Mouse (Mus musculus) lung, embryonic 15.5 days (tissue): ENCODE data around the gene Wrap53. TPM values are rescaled to one million over a fixed set of nuclear protein-coding genes. Genes with fewer than 3 reads are reported as not detected.

ENCODE experiments used
- ATAC-seq: fragments of 200-750 bp; cut with Nextera tagmentation; 2 replicates; pipeline ENCODE4 v1.8.0; 2017; ENCODE audit warnings: moderate number of reproducible peaks, borderline replicate concordance; ENCODE audit not compliant: low FRiP score, low TSS enrichment; ENCODE audit errors: extremely low read depth
- H3K27ac ChIP-seq: fragments of 300-500 bp; sonication (generic); 2 replicates; pipeline ENCODE4 v1.5.1; 2015; ENCODE audit warnings: moderate library complexity, mild to moderate bottlenecking, inconsistent platforms
- H3K27me3 ChIP-seq: fragments of 300-500 bp; sonication (generic); 2 replicates; pipeline ENCODE4 v1.6.1; 2015; ENCODE audit warnings: inconsistent platforms
- H3K36me3 ChIP-seq: fragments of 300-500 bp; sonication (generic); 2 replicates; pipeline ENCODE4 v1.6.1; 2015; ENCODE audit warnings: inconsistent platforms
- H3K4me1 ChIP-seq: fragments of 300-500 bp; sonication (generic); 2 replicates; pipeline ENCODE4 v1.6.1; 2015; ENCODE audit warnings: inconsistent platforms
- H3K4me2 ChIP-seq: fragments of 300-500 bp; sonication (generic); 2 replicates; pipeline ENCODE4 v1.6.1; 2015; ENCODE audit warnings: inconsistent platforms, mild to moderate bottlenecking, moderate library complexity
- H3K4me3 ChIP-seq: fragments of 300-500 bp; sonication (generic); 2 replicates; pipeline ENCODE4 v1.5.1; 2015; ENCODE audit warnings: mild to moderate bottlenecking, inconsistent platforms
- H3K9ac ChIP-seq: fragments of 300-500 bp; sonication (generic); 2 replicates; pipeline ENCODE4 v1.6.1; 2015; ENCODE audit warnings: inconsistent platforms
- H3K9me3 ChIP-seq: fragments of 300-500 bp; sonication (generic); 2 replicates; pipeline ENCODE4 v1.6.1; 2016; ENCODE audit warnings: inconsistent platforms
- WGBS: fragments of 180-500 bp; shearing (Covaris S2); methylation state at CpG from one replicate; pipeline ENCODE4 v1.1.7; 2015; 5-methylcytosine and 5-hydroxymethylcytosine counted together
- polyA plus RNA-seq: library from polyadenylated mRNA; unstranded; fragments of >200 nt; fragmentation: Nextera tagmentation; extraction: Ambion mirVana; gene quantifications from 2 replicates; pipeline ENCODE4 v1.2.1, GENCODE M21; 2015

The Wrap53 gene
- polyA plus RNA-seq, 1 experiment from 2014 or later, result 28.3 TPM

DNA sequence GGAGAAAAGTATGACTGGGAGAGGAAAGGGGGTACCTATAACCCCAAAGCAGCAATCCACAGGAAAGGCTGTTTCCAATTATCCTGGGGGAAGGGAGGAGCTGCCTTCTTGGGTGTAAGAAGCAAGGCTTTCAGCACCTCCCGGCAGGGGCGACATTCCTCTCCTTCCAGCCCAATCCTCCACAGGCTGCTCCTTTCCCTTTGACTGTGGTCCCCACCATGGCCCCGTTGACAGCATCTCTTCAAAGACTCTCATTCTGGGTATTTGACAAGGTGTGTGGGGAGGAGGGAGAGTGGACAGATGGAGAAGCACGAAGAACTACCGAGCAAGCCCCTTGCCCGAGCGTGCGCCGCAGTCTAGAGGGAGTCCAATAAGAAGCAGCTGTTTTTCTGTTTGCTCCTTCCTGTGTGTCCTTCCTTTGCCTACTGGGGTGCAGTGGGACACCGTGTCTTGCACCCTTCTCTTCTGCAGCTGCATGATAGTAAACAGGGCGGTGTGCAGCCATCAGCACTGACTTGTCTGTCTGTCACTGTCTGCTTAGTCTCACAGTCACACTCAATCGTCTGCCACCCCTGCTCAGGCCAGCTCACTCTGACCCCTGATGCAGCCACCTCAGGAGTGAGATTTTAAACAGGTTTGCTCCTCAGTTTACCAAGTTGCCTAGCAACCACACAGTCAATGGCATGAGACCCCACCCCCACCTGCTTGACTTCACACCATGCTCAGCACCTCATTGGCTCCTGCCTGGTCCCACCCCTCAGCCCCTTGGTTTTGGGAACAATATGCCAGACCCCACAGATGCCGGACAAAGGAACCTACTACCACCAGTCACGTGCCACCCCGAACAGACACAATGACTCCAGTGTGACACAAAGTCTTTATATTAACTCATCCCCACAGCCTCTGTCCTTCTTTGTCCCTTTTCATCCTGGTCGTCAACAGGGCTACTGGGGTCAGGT, 18.9 kb downstream of the Wrap53 start:
- H3K4me3 ChIP-seq, result no peak overlapping the region
- no peak for ATAC-seq
- H3K9ac ChIP-seq, result no peak overlapping the region

DNA sequence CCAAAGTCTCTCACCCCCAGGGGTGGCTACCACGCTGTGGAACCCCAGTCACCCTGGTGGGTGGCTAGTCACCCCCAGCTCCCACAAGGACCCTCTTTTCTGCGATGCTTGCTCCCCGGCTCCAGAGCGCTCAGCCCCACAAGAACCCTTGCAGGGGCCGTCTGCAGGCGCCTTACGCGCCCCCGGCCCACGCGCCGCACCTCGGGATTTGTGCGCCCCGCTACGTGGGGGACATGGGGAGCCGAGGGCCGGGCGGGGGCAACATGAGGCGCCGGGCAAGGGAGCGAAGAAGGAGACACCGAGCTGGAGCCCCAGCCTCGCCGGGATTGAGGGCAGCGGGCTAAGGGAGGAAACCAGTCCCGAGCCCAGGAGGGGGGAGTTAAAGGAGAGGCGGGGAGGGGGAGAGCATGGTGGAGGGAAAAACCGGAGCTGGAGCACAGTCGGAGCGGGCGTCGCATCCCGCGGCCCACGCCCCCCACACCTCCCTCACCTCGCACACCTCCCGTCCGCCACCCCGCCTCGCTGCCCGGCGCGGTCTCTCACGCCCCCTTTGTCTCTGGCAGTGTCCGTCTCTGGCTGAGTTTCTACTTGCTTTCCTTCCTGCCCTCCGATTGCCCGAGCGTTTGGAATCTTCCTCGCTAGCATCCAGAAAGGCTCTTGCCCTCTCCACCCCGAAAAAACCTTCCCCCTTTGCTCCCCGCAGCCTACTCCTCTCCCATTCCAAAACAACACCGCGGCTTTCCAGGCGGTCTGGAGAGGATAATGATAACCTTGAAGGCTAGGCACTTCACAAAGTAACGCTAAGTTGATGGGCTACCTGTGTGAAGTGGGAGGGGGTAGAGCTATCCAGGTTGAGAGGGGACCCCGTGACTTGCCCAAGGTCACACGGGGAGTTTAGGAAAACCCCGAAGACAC, 19.9 kb downstream of the Wrap53 start, which contains the start of gene Efnb3:
Gene Efnb3, minus strand, starts transcription at position 355 of the 915 bp plus-strand sequence.
- WGBS, result under 1% methylated on average over 51 of the region's 59 CpGs
- peaks cover 22% of the 10 kb centered on the region for H3K36me3 ChIP-seq
- H3K4me3 ChIP-seq, result peak within 1 kb of the TSS; percentile 63
- peak within 1 kb of the TSS; percentile 99 for H3K4me2 ChIP-seq
- ATAC-seq, result peak; percentile 60; the same call in 1 of the 2 replicates
- no peaks in the 10 kb centered on the region for H3K9me3 ChIP-seq
- H3K27me3 ChIP-seq, result no peaks in the 10 kb centered on the region; the same call in 1 of the 2 replicates
- peak within 1 kb of the TSS; percentile 74 for H3K9ac ChIP-seq
- peaks cover 29% of the 10 kb centered on the region for H3K4me1 ChIP-seq
- H3K27ac ChIP-seq, result no peak within 1 kb of the TSS

More for the DNA sequence above, 18.9 kb downstream of the Wrap53 start:
- Histone ChIP-seq H3K9me3 (no peaks in the 10 kb centered on the region), H3K36me3 (peaks cover 22% of the 10 kb centered on the region), H3K27me3 (no peaks in the 10 kb centered on the region; the same call in 1 of the 2 replicates), H3K4me1 (peaks cover 29% of the 10 kb centered on the region), H3K4me2 (peak overlapping the region; percentile 99; the same call in 1 of the 2 replicates), H3K27ac (no peak overlapping the region)
- 41% methylated on average over 16 of the region's 16 CpGs for WGBS

DNA sequence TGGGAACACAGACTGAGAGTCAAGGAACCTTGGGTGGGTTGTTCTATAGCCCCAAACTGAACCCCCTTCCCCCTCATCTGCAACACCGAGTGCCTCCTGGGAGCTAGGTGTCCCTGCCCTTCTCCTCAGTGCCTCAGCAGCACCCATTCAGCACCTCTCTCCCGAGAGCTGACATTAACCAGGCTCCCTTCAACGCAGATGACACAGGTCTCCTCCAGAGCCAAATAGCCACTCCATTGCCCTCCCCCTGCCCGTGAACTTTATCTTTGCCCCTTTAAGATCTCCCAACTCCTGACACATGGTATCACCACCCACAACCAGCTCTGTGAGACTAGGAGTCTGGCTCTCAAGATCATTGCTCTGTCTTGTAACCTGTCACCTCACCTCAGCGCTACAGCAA, 20.9 kb downstream of the Wrap53 start:
- Histone ChIP-seq H3K27me3 (no peaks in the 10 kb centered on the region; the same call in 1 of the 2 replicates), H3K4me2 (peak overlapping the region; percentile 99), H3K27ac (no peak overlapping the region), H3K9me3 (no peaks in the 10 kb centered on the region), H3K4me1 (peaks cover 29% of the 10 kb centered on the region), H3K36me3 (peaks cover 21% of the 10 kb centered on the region), H3K9ac (peak overlapping the region; percentile 74; the same call in 1 of the 2 replicates), H3K4me3 (peak overlapping the region; percentile 63)
- WGBS, result 13% methylated on average over 5 of the region's 5 CpGs
- no peak for ATAC-seq

DNA sequence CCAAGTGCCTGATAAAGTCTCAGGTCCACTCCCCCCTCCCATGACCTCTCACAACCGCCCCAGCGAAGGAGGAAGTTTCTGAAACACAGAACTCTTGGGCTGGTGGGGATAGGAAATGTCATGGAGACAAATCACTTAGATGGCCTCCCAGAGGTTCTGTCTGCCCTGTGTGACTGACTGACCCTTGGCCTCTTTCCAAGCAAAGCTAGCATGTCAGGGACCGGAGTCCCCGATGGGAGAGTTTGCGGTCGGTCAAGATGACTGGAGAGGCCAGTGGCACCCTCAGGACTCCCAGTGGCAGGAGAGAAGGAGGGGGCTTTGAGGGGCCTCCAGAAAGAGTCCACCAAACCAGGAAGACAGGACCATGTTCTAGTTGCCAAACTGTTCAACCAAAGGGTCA, 21.3 kb downstream of the Wrap53 start:
- Histone ChIP-seq H3K27me3 (no peaks in the 10 kb centered on the region; the same call in 1 of the 2 replicates), H3K9me3 (no peaks in the 10 kb centered on the region), H3K4me3 (peak overlapping the region; percentile 63), H3K4me1 (peaks cover 29% of the 10 kb centered on the region), H3K36me3 (peaks cover 19% of the 10 kb centered on the region), H3K27ac (no peak overlapping the region), H3K4me2 (peak overlapping the region; percentile 99), H3K9ac (0 out of 2 replicates have a peak overlapping the region, but pooled peaks have one; percentile 8)
- no peak for ATAC-seq
- 21% methylated on average over 6 of the region's 6 CpGs for WGBS

DNA sequence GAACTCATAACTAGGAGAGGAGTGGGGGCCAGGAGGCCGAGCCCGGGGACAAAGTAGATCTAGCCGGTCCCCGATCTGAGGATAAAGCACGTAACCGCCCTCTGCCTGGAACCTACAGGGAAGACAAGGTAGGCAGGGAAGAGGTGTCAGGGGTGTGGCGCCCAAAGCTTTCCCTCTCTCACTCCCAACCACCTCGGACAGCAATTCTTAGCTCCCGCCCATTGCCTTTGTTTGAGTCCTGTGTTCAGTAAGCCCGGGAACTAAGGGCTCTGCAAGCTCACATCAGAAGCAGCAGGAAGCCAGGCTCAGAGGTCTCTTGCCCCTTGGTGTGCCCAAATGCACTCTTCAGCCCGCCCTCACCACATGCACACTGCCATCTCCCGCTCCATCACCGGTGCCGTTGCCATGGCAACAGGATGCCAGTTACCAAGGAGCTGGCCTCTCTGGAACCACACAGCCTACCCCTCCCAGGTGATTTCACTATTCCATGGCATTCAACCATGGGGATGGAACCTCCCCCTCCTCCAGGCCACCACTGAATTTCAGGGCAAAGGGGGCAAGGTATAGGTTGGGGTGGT, 22.6 kb downstream of the Wrap53 start:
- H3K4me1 ChIP-seq, result peaks cover 29% of the 10 kb centered on the region
- H3K9ac ChIP-seq, result no peak overlapping the region
- H3K27me3 ChIP-seq, result no peaks in the 10 kb centered on the region; the same call in 1 of the 2 replicates
- no peaks in the 10 kb centered on the region for H3K9me3 ChIP-seq
- peaks cover 13% of the 10 kb centered on the region for H3K36me3 ChIP-seq
- no peak overlapping the region for H3K4me2 ChIP-seq
- H3K4me3 ChIP-seq, result no peak overlapping the region
- WGBS, result 36% methylated on average over 14 of the region's 14 CpGs
- no peak overlapping the region for H3K27ac ChIP-seq
- ATAC-seq, result no peak

DNA sequence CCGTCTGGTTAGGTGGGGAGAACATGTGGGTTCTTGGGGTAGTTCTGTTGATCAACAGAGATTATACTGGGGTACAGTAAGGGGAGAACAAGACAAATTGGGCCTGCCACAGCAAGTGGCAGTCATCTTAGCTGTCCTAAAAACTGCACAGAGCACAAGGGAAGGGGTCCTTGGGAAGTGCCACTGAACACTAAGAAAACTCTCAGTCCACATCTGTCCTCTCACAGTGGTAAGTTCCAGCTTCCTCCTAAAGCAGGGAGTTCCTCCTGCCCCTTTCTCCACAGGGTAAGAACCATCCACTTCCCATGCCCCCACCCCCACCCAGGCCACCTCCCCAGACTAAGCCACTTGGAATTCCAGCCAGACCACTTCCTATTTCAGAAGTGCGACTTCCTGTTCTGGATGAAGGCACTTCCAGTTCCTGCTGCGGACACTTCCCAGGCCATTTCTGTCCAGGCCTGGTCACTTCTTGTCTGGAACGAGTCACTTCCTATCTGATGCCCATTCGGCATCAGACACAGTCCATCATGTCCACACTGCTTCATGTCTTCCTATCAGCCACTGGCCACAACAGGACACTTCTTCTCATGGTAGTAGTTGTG, 25.4 kb downstream of the Wrap53 start:
- ATAC-seq, result no peak
- H3K9me3 ChIP-seq, result no peaks in the 10 kb centered on the region
- no peak overlapping the region for H3K9ac ChIP-seq
- peaks cover 7% of the 10 kb centered on the region for H3K27me3 ChIP-seq
- H3K4me2 ChIP-seq, result no peak overlapping the region
- 66% methylated on average over 5 of the region's 5 CpGs for WGBS
- H3K4me3 ChIP-seq, result no peak overlapping the region
- H3K36me3 ChIP-seq, result no peaks in the 10 kb centered on the region
- no peak overlapping the region for H3K27ac ChIP-seq
- peaks cover 11% of the 10 kb centered on the region for H3K4me1 ChIP-seq

DNA sequence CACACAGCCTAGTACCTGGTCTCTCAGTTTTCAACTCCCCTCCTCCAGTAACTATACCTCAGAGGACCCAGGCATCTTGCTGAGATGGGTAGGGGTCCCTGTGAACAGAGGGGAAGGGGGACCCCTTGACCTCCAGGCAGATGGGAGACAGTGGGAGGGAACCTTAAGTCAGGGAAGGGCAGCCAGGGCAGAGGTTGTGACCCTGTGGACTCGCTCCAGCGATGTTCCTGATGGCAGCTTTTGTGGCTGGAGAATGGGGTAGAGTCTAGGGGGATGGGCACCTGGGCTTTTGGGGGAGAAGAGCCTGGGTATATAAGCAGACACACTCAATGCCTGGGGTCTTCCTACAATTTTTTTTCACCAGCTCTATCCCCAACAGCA, 26.7 kb downstream of the Wrap53 start:
- no peaks in the 10 kb centered on the region for H3K4me1 ChIP-seq
- no peak overlapping the region for H3K9ac ChIP-seq
- ATAC-seq, result no peak
- peaks cover 11% of the 10 kb centered on the region for H3K27me3 ChIP-seq
- H3K36me3 ChIP-seq, result no peaks in the 10 kb centered on the region
- no peak overlapping the region for H3K27ac ChIP-seq
- no peaks in the 10 kb centered on the region for H3K9me3 ChIP-seq
- 18% methylated on average over 2 of the region's 2 CpGs for WGBS
- no peak overlapping the region for H3K4me3 ChIP-seq
- H3K4me2 ChIP-seq, result no peak overlapping the region

DNA sequence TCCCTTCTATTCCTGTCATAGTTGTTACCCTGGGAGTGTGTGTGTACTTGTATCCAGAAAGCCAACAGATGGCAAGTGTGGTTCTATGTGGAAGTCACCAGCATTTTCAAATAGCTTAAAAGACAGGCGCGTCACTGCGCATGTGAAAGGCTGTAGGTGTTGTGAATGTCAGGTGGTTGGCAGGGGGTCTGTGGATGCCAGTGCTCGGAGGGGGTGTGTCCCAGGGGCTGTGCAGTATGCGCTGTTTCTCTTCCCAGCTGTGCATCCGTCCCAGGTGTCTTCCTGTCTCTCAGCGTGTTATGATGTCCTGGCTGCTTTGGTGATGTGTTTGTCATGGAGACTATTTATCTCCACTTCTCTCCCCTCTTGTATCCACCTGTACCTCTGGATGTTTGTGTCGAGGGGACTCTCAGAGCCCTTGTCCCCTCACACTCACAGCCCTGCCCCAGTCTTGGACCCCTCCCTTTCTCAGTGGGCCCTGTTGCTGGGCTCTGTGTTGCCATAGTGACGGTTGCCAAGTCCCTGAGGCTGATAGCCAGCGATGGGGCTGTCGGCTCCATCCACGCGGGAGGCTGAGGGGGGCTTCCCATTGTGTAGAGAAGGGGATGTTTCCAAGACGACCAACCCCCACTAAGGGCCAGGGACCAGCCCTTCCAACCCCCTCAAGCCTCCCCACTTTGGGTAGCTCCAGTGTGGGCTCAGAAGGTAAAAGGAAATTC, 27.3 kb downstream of the Wrap53 start:
- Histone ChIP-seq H3K27ac (no peak overlapping the region), H3K4me1 (no peaks in the 10 kb centered on the region), H3K36me3 (no peaks in the 10 kb centered on the region), H3K4me2 (no peak overlapping the region), H3K9me3 (no peaks in the 10 kb centered on the region), H3K9ac (no peak overlapping the region), H3K4me3 (no peak overlapping the region), H3K27me3 (peaks cover 11% of the 10 kb centered on the region)
- ATAC-seq, result no peak
- WGBS, result 24% methylated on average over 14 of the region's 14 CpGs

DNA sequence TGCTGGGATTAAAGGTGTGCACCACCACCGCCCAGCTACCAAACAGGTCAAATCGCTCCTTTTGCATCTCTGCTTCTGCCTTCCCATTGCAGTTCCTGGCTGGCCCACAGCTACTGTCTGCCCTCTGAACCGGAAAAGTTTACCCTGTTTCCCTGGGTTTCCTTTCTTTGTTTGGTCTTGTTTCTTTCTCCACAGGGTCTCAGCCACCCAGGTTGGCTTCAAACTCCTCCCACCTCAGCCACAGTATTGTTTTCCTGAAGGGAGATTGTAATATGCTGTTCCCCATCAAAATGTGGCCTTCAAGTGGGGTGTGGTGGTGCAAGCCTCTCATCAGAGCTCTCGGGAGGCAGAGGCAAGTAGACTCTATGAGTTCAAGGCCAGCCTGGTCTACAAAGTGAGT, 28.7 kb downstream of the Wrap53 start:
- Histone ChIP-seq H3K9ac (no peak overlapping the region), H3K9me3 (no peaks in the 10 kb centered on the region), H3K4me2 (no peak overlapping the region), H3K27me3 (peaks cover 11% of the 10 kb centered on the region), H3K4me3 (no peak overlapping the region), H3K4me1 (peaks cover 8% of the 10 kb centered on the region), H3K36me3 (no peaks in the 10 kb centered on the region), H3K27ac (no peak overlapping the region)
- ATAC-seq, result no peak
- WGBS, result 68% methylated on average over 4 of the region's 4 CpGs

DNA sequence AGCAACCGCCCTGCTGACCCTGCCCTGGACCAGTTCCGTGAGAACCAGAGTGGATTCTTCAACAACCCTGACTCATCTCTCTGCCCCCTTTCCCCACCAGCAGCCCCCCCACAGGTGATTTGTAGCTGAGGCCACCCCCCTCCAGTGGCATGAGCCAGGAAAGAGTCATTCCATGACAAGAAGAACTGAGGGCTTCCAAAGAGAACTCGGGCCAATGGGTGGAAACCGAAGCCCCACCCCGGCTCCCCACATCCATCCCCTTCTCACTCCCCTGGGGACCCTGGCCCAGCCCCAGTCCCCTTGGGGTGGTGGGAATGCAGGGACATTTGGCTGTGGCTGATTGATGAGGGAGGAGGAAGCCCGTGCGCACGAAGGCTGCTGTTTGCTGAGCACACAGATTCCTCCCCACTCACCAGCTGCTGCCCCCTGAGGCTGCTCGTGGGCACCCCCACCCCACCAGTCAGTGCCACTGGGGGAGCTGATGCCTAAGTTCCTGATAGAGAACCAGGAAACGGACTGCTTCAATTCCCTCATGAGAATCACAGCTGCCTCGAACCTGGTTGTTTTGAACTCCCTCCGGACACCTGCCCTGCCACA, 30.9 kb downstream of the Wrap53 start, which contains the start of gene Dnah2:
Gene Dnah2, minus strand, starts transcription at position 51 of the 597 bp plus-strand sequence.
- H3K4me2 ChIP-seq, result no peak within 1 kb of the TSS
- WGBS, result 29% methylated on average over 12 of the region's 12 CpGs
- no peak within 1 kb of the TSS for H3K4me3 ChIP-seq
- H3K36me3 ChIP-seq, result no peaks in the 10 kb centered on the region
- peaks cover 11% of the 10 kb centered on the region for H3K4me1 ChIP-seq
- H3K27ac ChIP-seq, result no peak within 1 kb of the TSS
- ATAC-seq, result no peak
- H3K27me3 ChIP-seq, result peaks cover 11% of the 10 kb centered on the region
- no peaks in the 10 kb centered on the region for H3K9me3 ChIP-seq
- H3K9ac ChIP-seq, result no peak within 1 kb of the TSS
